Comparison of ENCODE assay signal across 11 mouse cellular contexts in genomic region chr5:110378181-110378583, GRCm38 (mm10). TPM values are rescaled to one million over a fixed set of nuclear protein-coding genes. Genes with fewer than 3 reads are reported as not detected.
A peak's percentile ranks its signal among the peaks of the same experiment; 100 is the strongest.
DNase-seq lines count a peak whose midpoint lies in the region; ATAC-seq and TF ChIP-seq lines count a peak whose summit lies in the region.
"Had no signal": no experiment of that assay in that cellular context is flagged by ENCODE, and none has a peak within 500 bp of the region (broad histone marks: within the 10 kb centered on the region; RNA-seq: fewer than 3 reads in every experiment).

No protein-coding gene starts in this region.

- H3K9me3 ChIP-seq in kidney, postnatal 0 days (replicated peaks; ENCODE audit: low read length), result no peaks in the 10 kb centered on the region
- no peaks in the 10 kb centered on the region for H3K9me3 ChIP-seq in forebrain, embryonic 13.5 days (replicated peaks)
- no peaks in the 10 kb centered on the region for H3K9me3 ChIP-seq in midbrain, embryonic 14.5 days (ENCODE audit: control insufficient read depth, low read length)
- H3K9me3 ChIP-seq: stomach, embryonic 15.5 days had no signal

- H3K36me3 ChIP-seq in kidney, postnatal 0 days (ENCODE audit: insufficient read depth, low read length), result peaks cover 35% of the 10 kb centered on the region
- peaks cover 82% of the 10 kb centered on the region for H3K36me3 ChIP-seq in forebrain, embryonic 13.5 days (ENCODE audit: poor library complexity, severe bottlenecking)
- peaks cover 64% of the 10 kb centered on the region for H3K36me3 ChIP-seq in midbrain, embryonic 14.5 days (ENCODE audit: control insufficient read depth, insufficient read depth, low read length)
- H3K36me3 ChIP-seq in thymus, adult 2 months (ENCODE audit: control insufficient read depth, insufficient read depth, low read length), result no peaks in the 10 kb centered on the region

- no peak overlapping the region for H3K4me3 ChIP-seq in kidney, postnatal 0 days (replicated peaks; ENCODE audit: low read depth, low read length)
- H3K4me3 ChIP-seq in forebrain, embryonic 13.5 days, result no peak overlapping the region
- H3K4me3 ChIP-seq in midbrain, embryonic 14.5 days (replicated peaks; ENCODE audit: low read depth, low read length), result no peak overlapping the region
- H3K4me3 ChIP-seq in thymus, adult 2 months (ENCODE audit: control insufficient read depth, insufficient read depth, low read length), result no peak overlapping the region
- H3K4me3 ChIP-seq: stomach, embryonic 15.5 days had no signal

- DNase-seq in cerebellum, adult 18-20 months, result peak; percentile 34
- no peak for DNase-seq in cerebellum, postnatal 4 days (ENCODE audit: low spot score in 2 of 2)
- peak; percentile 16 for DNase-seq in kidney, postnatal 0 days (ENCODE audit: low spot score)
- no peak for DNase-seq in kidney, postnatal 25 days
- peak; percentile 40 for DNase-seq in midbrain, embryonic 14.5 days
- DNase-seq in thymus, adult 2 months, result no peak
- DNase-seq in yolk sac, embryonic 10.5 days (ENCODE audit: low spot score), result no peak
- DNase-seq: cerebellum, postnatal 36 days had no signal

- no peak overlapping the region for H3K4me2 ChIP-seq in kidney, postnatal 0 days (ENCODE audit: low read length)
- no peak overlapping the region for H3K4me2 ChIP-seq in forebrain, embryonic 13.5 days
- no peak overlapping the region for H3K4me2 ChIP-seq in midbrain, embryonic 14.5 days (ENCODE audit: low read length)
- H3K4me2 ChIP-seq: stomach, embryonic 15.5 days had no signal

- ATAC-seq in kidney, postnatal 0 days (replicated peaks; ENCODE audit: low FRiP score, low read depth), result peak; percentile 67
- peak; percentile 42; the same call in 1 of the 2 replicates for ATAC-seq in forebrain, embryonic 13.5 days
- ATAC-seq in midbrain, embryonic 14.5 days (ENCODE audit: low FRiP score, low TSS enrichment), result no peak

- no peak overlapping the region for H3K9ac ChIP-seq in kidney, postnatal 0 days (ENCODE audit: low read depth, low read length)
- no peak overlapping the region for H3K9ac ChIP-seq in forebrain, embryonic 13.5 days
- H3K9ac ChIP-seq in midbrain, embryonic 14.5 days (replicated peaks; ENCODE audit: low read length), result no peak overlapping the region
- H3K9ac ChIP-seq: stomach, embryonic 15.5 days had no signal

- WGBS in kidney, postnatal 0 days, result 40% methylated on average over 20 of the region's 20 CpGs
- WGBS in forebrain, embryonic 13.5 days, result 34% methylated on average over 20 of the region's 20 CpGs
- 35% methylated on average over 20 of the region's 20 CpGs for WGBS in midbrain, embryonic 14.5 days
- WGBS in thymus, adult 2 months, result 93% methylated on average over 20 of the region's 20 CpGs

- H3K27me3 ChIP-seq in kidney, postnatal 0 days (ENCODE audit: insufficient read depth, low read length), result no peaks in the 10 kb centered on the region
- no peaks in the 10 kb centered on the region for H3K27me3 ChIP-seq in forebrain, embryonic 13.5 days
- no peaks in the 10 kb centered on the region for H3K27me3 ChIP-seq in midbrain, embryonic 14.5 days (ENCODE audit: control insufficient read depth, insufficient read depth, low read length)
- H3K27me3 ChIP-seq in thymus, adult 2 months (ENCODE audit: control insufficient read depth, insufficient read depth, low read length), result no peaks in the 10 kb centered on the region
- H3K27me3 ChIP-seq: stomach, embryonic 15.5 days had no signal

- no peak overlapping the region for H3K27ac ChIP-seq in kidney, postnatal 0 days
- no peak overlapping the region; the same call in 1 of the 2 replicates for H3K27ac ChIP-seq in forebrain, embryonic 13.5 days
- H3K27ac ChIP-seq in midbrain, embryonic 14.5 days (replicated peaks; ENCODE audit: low read depth, low read length), result no peak overlapping the region
- no peak overlapping the region for H3K27ac ChIP-seq in thymus, adult 2 months (ENCODE audit: control insufficient read depth, insufficient read depth, low read length)
- H3K27ac ChIP-seq: stomach, embryonic 15.5 days had no signal

- TF ChIP-seq POLR2A in thymus, adult 2 months (IDR thresholded peaks at IDR 0.05; ENCODE audit: control insufficient read depth, extremely low read depth, insufficient read depth, low read length, poor library complexity), result no peak

- TF ChIP-seq CTCF in kidney, postnatal 0 days (IDR thresholded peaks at IDR 0.05; ENCODE audit: low read depth), result no peak
- TF ChIP-seq CTCF in thymus, adult 2 months (IDR thresholded peaks at IDR 0.05; ENCODE audit: borderline replicate concordance, control insufficient read depth, extremely low read depth, insufficient read depth, low read length, poor library complexity), result no peak

- no peaks in the 10 kb centered on the region for H3K4me1 ChIP-seq in kidney, postnatal 0 days (replicated peaks; ENCODE audit: insufficient read depth, low read length)
- H3K4me1 ChIP-seq in forebrain, embryonic 13.5 days, result peaks cover 10% of the 10 kb centered on the region
- no peaks in the 10 kb centered on the region for H3K4me1 ChIP-seq in midbrain, embryonic 14.5 days (ENCODE audit: control insufficient read depth, insufficient read depth, low read length)
- H3K4me1 ChIP-seq in thymus, adult 2 months (replicated peaks; ENCODE audit: control insufficient read depth, insufficient read depth, low read length), result no peaks in the 10 kb centered on the region
- H3K4me1 ChIP-seq: stomach, embryonic 15.5 days had no signal

RNA-seq across cellular contexts. Expression of gene Lrcol1, which starts 33.7 kb away (rescaled TPM):
- polyA plus RNA-seq in kidney, postnatal 0 days (2015; fragmentation: Nextera tagmentation; extraction: Ambion mirVana), result not detected in 2 replicates
- polyA plus RNA-seq in forebrain, embryonic 13.5 days (2015; fragmentation: Nextera tagmentation; extraction: Ambion mirVana), result not detected in 2 replicates
- polyA plus RNA-seq in midbrain, embryonic 14.5 days (2014; fragmentation: Nextera tagmentation; extraction: Ambion mirVana), result not detected in 2 replicates
- polyA plus RNA-seq in thymus, adult 2 months (2012; rRNA removed), result 0.28 and 0.73 TPM in 2 replicates
- polyA plus RNA-seq: liver, adult 2 months; stomach, embryonic 15.5 days had no signal

RNA-seq across cellular contexts. Expression of gene P2rx2, which starts 35.2 kb away (rescaled TPM):
- polyA plus RNA-seq in kidney, postnatal 0 days (2015; fragmentation: Nextera tagmentation; extraction: Ambion mirVana), result 0.57 and 0.64 TPM in 2 replicates
- 2.0 and 2.2 TPM in 2 replicates for polyA plus RNA-seq in forebrain, embryonic 13.5 days (2015; fragmentation: Nextera tagmentation; extraction: Ambion mirVana)
- polyA plus RNA-seq in midbrain, embryonic 14.5 days (2014; fragmentation: Nextera tagmentation; extraction: Ambion mirVana), result 5.2 and 6.7 TPM in 2 replicates
- polyA plus RNA-seq in thymus, adult 2 months (2012; rRNA removed), result 0.77 and 0.84 TPM in 2 replicates

Comparison
In these comparisons a context has a peak if more than half of its experiments do, and no peak if none do; other contexts are left out.
1. DNase-seq: peak in cerebellum, adult 18-20 months (2 of 2), kidney, postnatal 0 days (single experiment) and midbrain, embryonic 14.5 days (single experiment); none in cerebellum, postnatal 4 days (0 of 2), kidney, postnatal 25 days (0 of 2), thymus, adult 2 months (single experiment) and yolk sac, embryonic 10.5 days (single experiment).